7 mouse cellular contexts compared by ENCODE assay signal in the genomic region with DNA sequence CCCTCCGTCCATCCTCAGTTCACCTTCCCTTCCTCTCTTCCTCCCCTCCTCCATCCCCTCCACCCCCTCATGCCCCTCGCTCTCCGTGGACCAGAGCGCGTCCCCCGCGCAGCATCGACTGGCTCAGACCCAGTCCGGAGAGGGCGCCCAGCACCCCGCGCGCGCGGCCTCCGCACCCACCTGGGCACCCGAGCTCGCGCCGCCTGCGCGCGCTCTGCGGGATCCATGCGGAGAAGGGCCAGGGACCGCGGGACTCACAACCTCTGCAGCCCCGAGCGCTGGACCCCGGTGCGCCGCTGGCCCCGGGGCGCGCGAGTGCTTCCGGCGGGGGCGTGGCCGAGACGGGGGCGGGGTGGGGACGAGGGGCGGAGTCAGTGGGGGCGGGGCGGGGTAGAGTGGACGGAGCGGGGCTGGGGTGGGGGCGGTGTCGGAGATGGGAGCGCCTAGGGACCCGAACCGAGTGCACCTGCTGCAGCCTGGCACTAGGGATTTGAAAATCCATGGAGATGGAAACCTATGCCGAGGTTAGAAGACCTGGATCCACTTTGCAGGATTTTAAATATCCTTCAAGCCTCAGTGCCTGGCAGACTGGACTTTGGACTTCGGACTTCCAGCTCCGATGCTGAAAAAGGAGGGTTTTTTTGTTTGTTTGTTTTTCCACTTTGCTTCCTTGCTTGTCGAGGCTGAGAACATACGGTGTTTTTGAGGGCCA. TPM values are rescaled to one million over a fixed set of nuclear protein-coding genes. Genes with fewer than 3 reads are reported as not detected.
DNase-seq lines count a peak whose midpoint lies in the region; ATAC-seq lines count a peak whose summit lies in the region.

Grtp1 (minus strand) TSS at position 320 of the 712 bp plus-strand sequence.

- ATAC-seq in forebrain, embryonic 11.5 days (replicated peaks; ENCODE audit: low FRiP score), result peak; percentile 77
- peak; percentile 66; the same call in 1 of the 2 replicates for ATAC-seq in hindbrain, embryonic 15.5 days (ENCODE audit: low FRiP score, low read depth)
- ATAC-seq in midbrain, embryonic 15.5 days (replicated peaks), result peak; percentile 82

- DNase-seq in ES-CJ7 (ENCODE audit: low read depth, low spot score) (peak; percentile 69), liver (peak; percentile 88)
- DNase-seq in adrenal gland, adult 18-20 months (ENCODE audit: low spot score in 2 of 2), result peak; percentile 69
- DNase-seq in forebrain, embryonic 11.5 days (ENCODE audit: low spot score), result peak; percentile 88
- DNase-seq in testis, postnatal 14 days (ENCODE audit: low spot score), result peak; percentile 53

- under 1% methylated on average over 44 of the region's 58 CpGs for WGBS in forebrain, embryonic 11.5 days
- WGBS in hindbrain, embryonic 15.5 days, result 2% methylated on average over 53 of the region's 58 CpGs
- WGBS in midbrain, embryonic 15.5 days, result under 1% methylated on average over 37 of the region's 58 CpGs

- H3K4me3 ChIP-seq in forebrain, embryonic 11.5 days (ENCODE audit: low read depth, low read length), result peak within 1 kb of the TSS; percentile 80
- H3K4me3 ChIP-seq in hindbrain, embryonic 15.5 days, result peak within 1 kb of the TSS; percentile 87
- peak within 1 kb of the TSS; percentile 82 for H3K4me3 ChIP-seq in midbrain, embryonic 15.5 days

- H3K4me1 ChIP-seq in forebrain, embryonic 11.5 days (replicated peaks; ENCODE audit: control insufficient read depth, insufficient read depth, low read length), result peaks cover 5% of the 10 kb centered on the region
- peaks cover 12% of the 10 kb centered on the region for H3K4me1 ChIP-seq in hindbrain, embryonic 15.5 days (replicated peaks)
- H3K4me1 ChIP-seq in midbrain, embryonic 15.5 days, result peaks cover 14% of the 10 kb centered on the region

- H3K9ac ChIP-seq in forebrain, embryonic 11.5 days (ENCODE audit: low read length), result peak within 1 kb of the TSS; percentile 79
- H3K9ac ChIP-seq in hindbrain, embryonic 15.5 days, result peak within 1 kb of the TSS; percentile 63
- H3K9ac ChIP-seq in midbrain, embryonic 15.5 days, result peak within 1 kb of the TSS; percentile 75

- H3K27ac ChIP-seq in forebrain, embryonic 11.5 days (ENCODE audit: low read depth, low read length), result no peak within 1 kb of the TSS
- H3K27ac ChIP-seq in hindbrain, embryonic 15.5 days (replicated peaks), result no peak within 1 kb of the TSS
- no peak within 1 kb of the TSS for H3K27ac ChIP-seq in midbrain, embryonic 15.5 days

- peaks cover 15% of the 10 kb centered on the region for H3K27me3 ChIP-seq in forebrain, embryonic 11.5 days (ENCODE audit: control insufficient read depth, insufficient read depth, low read length)
- peaks cover 26% of the 10 kb centered on the region for H3K27me3 ChIP-seq in hindbrain, embryonic 15.5 days
- H3K27me3 ChIP-seq in midbrain, embryonic 15.5 days (replicated peaks), result peaks cover 15% of the 10 kb centered on the region

- peak within 1 kb of the TSS; percentile 88 for H3K4me2 ChIP-seq in forebrain, embryonic 11.5 days (ENCODE audit: low read depth, low read length, severe bottlenecking)
- H3K4me2 ChIP-seq in hindbrain, embryonic 15.5 days, result peak within 1 kb of the TSS; percentile 94
- peak within 1 kb of the TSS; percentile 84 for H3K4me2 ChIP-seq in midbrain, embryonic 15.5 days

- H3K9me3 ChIP-seq in forebrain, embryonic 11.5 days (ENCODE audit: control insufficient read depth, low read length), result no peaks in the 10 kb centered on the region
- H3K9me3 ChIP-seq in hindbrain, embryonic 15.5 days, result no peaks in the 10 kb centered on the region
- H3K9me3 ChIP-seq in midbrain, embryonic 15.5 days, result no peaks in the 10 kb centered on the region

- H3K36me3 ChIP-seq in forebrain, embryonic 11.5 days (ENCODE audit: control insufficient read depth, insufficient read depth, low read length), result no peaks in the 10 kb centered on the region
- no peaks in the 10 kb centered on the region for H3K36me3 ChIP-seq in hindbrain, embryonic 15.5 days
- H3K36me3 ChIP-seq in midbrain, embryonic 15.5 days (replicated peaks), result no peaks in the 10 kb centered on the region

RNA-seq across cellular contexts. Expression of gene Grtp1, which starts in this region (rescaled TPM):
- total RNA-seq in adrenal gland, adult 18-20 months (2021), result 10 to 100 TPM in 1 of 2 experiments, 1 to 10 TPM in 1; 9.1 to 15.3 TPM
- polyA plus RNA-seq in forebrain, embryonic 11.5 days (2014; fragmentation: Nextera tagmentation; extraction: Ambion mirVana), result 18.3 and 21.4 TPM in 2 replicates
- polyA plus RNA-seq in hindbrain, embryonic 15.5 days (2015; fragmentation: Nextera tagmentation; extraction: Ambion mirVana), result 11.9 and 13.9 TPM in 2 replicates
- polyA plus RNA-seq in midbrain, embryonic 15.5 days (2015; fragmentation: Nextera tagmentation; extraction: Ambion mirVana), result 15.9 and 16.3 TPM in 2 replicates
